Mouse (Mus musculus): ENCODE measurements around the gene Smim11. TPM values are rescaled to one million over a fixed set of nuclear protein-coding genes. Genes with fewer than 3 reads are reported as not detected.
A peak's percentile ranks its signal among the peaks of the same experiment; 100 is the strongest.

The Smim11 gene
- polyA plus RNA-seq, 1 experiment from 2014 or later = 101 TPM

DNA sequence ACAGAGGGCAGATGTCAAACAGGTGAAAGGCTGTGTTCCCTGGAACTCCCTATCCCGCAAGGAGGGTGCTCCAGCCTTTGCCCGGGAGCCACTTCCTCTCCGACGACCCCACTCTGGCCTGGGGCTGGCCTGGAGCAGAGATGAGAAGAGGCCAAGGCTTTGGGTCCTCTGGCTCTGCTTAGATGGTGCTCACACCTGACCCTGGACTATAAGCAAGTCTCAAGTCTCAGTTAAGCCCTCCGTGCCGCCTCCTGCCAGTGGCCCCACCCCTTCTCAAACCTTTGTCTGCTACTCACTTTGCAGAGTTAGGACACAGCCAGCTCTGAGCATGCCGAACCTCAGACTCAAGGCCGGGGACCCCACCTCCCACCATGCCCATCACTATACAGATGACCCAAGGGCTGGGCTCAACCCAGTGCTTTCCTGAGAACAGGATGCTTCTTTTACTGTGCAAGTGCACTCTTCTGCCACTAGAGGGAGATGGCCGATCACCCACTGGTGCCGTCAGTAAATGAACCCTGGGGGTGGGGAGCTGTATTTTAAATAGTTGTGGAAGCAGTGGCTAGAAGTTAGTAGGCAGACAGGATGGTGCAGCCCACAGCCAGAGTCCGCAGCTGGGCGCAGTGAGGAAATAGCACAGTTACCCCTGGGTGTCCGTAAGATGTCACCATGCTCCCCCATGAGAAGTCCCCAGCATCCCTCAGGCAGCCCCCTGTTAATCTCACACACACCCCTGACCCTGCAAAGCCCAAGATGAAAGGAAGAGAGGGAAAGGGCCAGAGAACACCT, 13.1 kb downstream of the Smim11 start:
- Histone ChIP-seq H3K9me3 (ENCODE audit: control insufficient read depth, low read length) (no peaks in the 10 kb centered on the region), H3K4me1 (ENCODE audit: control insufficient read depth, insufficient read depth, low read length) (peaks cover 6% of the 10 kb centered on the region; the same call in 1 of the 2 replicates), H3K36me3 (ENCODE audit: control insufficient read depth, insufficient read depth, low read length) (no peaks in the 10 kb centered on the region), H3K9ac (ENCODE audit: low read depth, low read length) (no peak overlapping the region), H3K27ac (ENCODE audit: low read length) (no peak overlapping the region), H3K4me3 (ENCODE audit: low read length) (no peak overlapping the region), H3K4me2 (ENCODE audit: low read depth, low read length) (no peak overlapping the region), H3K27me3 (replicated peaks; ENCODE audit: control insufficient read depth, insufficient read depth, low read length) (no peaks in the 10 kb centered on the region)
- ATAC-seq = peak; percentile 51
- WGBS = 52% methylated on average over 13 of the region's 13 CpGs

DNA sequence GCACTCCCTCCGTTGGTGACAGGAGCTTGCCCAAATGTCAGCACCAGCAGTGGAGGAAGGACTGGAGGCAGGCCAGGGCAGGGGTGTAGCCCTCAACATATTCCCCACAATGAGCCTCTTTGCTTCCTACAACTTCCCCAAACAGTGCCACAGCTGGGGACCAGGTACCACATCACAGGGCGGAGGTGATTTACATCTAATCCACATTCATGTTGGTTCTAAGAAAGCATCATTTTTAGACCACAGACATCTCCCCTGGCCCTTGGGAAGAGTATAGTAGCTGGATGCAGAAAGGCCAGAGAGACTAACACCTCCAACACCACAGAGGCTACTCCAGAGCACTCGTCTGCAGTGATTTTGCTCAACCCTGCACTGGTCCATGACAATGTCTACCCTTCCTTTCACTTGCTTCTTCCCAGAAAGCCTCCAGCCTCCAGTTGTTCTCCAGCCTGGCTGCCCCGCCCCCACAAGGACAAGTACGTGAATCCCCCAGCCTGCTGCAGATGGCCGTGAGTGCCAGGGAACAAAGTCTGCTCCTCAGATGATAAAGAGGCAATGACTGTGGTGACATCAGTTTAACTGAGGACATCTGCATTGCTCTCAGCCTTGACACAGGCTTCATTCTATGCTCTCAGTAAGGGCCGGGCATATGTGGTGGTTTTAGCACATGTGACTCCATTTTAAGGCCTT, 15.1 kb downstream of the Smim11 start:
- no peak overlapping the region for H3K27ac ChIP-seq (ENCODE audit: low read length)
- H3K4me3 ChIP-seq (ENCODE audit: low read length) = no peak overlapping the region
- 64% methylated on average over 7 of the region's 7 CpGs for WGBS
- peak; percentile 73 for ATAC-seq
- H3K4me2 ChIP-seq (ENCODE audit: low read depth, low read length) = no peak overlapping the region
- no peaks in the 10 kb centered on the region for H3K27me3 ChIP-seq (replicated peaks; ENCODE audit: control insufficient read depth, insufficient read depth, low read length)
- H3K36me3 ChIP-seq (ENCODE audit: control insufficient read depth, insufficient read depth, low read length) = no peaks in the 10 kb centered on the region
- peaks cover 6% of the 10 kb centered on the region; the same call in 1 of the 2 replicates for H3K4me1 ChIP-seq (ENCODE audit: control insufficient read depth, insufficient read depth, low read length)
- H3K9me3 ChIP-seq (ENCODE audit: control insufficient read depth, low read length) = no peaks in the 10 kb centered on the region
- no peak overlapping the region for H3K9ac ChIP-seq (ENCODE audit: low read depth, low read length)

DNA sequence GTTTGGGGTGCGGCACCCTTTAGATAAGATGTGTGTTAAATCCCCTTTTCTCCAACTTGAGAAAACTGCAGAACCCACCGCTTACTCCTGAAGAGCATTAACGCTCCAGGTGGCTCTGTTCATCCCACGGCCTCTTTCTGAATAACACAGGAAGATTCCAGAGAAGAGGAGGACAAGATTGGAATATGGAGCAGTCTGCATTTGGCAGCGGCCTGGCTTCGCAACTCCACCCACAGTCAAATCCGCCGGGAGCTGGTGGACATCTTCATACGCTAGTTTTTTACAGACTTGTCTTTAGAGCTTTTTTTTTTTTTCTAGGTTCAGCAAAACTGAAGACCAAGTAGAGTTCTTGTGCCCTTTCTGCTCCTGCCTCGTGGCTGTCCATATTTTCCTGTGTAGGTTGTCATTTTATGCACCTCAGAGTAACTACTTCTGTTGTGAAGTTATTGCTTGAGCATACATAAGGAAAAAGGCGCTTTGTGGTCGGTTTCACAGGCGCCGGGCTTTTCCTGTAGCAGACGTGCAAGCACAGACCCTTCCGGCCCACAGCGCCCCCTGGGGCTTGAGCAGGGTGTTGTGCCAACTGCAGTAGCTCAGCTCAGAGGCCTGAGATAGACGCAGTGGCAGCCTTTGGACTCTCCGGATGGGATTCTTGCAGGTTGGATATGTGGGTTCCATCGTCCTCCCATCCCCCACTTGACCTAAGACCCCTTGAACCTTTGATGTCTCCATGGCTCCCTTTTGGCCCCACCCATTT, 18.4 kb downstream of the Smim11 start:
- 70% methylated on average over 20 of the region's 20 CpGs for WGBS
- Histone ChIP-seq H3K27ac (ENCODE audit: low read length) (no peak overlapping the region), H3K27me3 (replicated peaks; ENCODE audit: control insufficient read depth, insufficient read depth, low read length) (no peaks in the 10 kb centered on the region), H3K4me2 (ENCODE audit: low read depth, low read length) (no peak overlapping the region), H3K9ac (ENCODE audit: low read depth, low read length) (no peak overlapping the region), H3K36me3 (ENCODE audit: control insufficient read depth, insufficient read depth, low read length) (no peaks in the 10 kb centered on the region), H3K4me3 (ENCODE audit: low read length) (no peak overlapping the region), H3K9me3 (ENCODE audit: control insufficient read depth, low read length) (no peaks in the 10 kb centered on the region), H3K4me1 (ENCODE audit: control insufficient read depth, insufficient read depth, low read length) (peaks cover 4% of the 10 kb centered on the region; the same call in 1 of the 2 replicates)
- ATAC-seq = no peak

DNA sequence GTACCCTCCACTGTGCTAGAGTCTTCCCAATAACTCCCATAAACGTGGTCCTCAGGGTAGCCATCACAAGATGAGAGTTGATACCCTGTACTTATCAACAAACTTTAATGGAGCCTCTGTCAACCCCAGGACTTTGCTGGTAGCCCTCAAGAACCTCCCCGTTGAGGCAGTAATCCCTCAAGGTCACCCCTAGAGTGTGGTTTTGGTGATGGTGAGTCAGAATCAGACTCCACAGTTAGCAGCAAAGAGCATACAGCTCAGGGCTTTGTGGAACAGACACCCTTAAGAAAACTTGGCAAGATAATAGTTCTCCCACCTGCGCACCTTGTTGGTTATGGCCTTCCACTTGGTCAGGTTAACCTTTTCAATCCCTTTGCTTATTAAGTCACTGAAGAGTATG, 19.3 kb downstream of the Smim11 start:
- Histone ChIP-seq H3K36me3 (ENCODE audit: control insufficient read depth, insufficient read depth, low read length) (no peaks in the 10 kb centered on the region), H3K9ac (ENCODE audit: low read depth, low read length) (no peak overlapping the region), H3K27me3 (replicated peaks; ENCODE audit: control insufficient read depth, insufficient read depth, low read length) (no peaks in the 10 kb centered on the region), H3K4me3 (ENCODE audit: low read length) (no peak overlapping the region), H3K4me1 (ENCODE audit: control insufficient read depth, insufficient read depth, low read length) (0 out of 2 replicates have a peak, but pooled peaks cover 4% of the 10 kb centered on the region), H3K9me3 (ENCODE audit: control insufficient read depth, low read length) (no peaks in the 10 kb centered on the region), H3K4me2 (ENCODE audit: low read depth, low read length) (no peak overlapping the region), H3K27ac (ENCODE audit: low read length) (no peak overlapping the region)
- no peak for ATAC-seq
- 81% methylated on average over 3 of the region's 3 CpGs for WGBS

DNA sequence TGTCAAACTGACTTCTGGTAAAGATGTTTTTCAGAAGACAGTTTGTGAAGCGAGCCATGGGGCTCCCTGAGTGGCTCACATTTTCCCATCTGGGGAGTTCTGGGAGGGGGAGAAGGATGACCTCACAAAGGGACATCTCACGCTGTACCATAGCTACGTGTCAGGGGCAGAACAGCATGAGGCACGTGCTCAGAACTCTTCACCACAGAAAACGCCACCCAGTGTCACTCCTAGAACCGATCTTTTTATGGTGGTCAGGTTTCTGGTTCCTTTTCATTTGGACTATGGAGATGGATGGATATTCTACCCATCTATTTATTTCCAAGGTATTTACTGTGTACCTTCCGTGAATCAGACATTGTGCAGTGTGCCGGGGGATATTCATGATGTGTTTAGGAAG, 20.3 kb downstream of the Smim11 start, which contains the start of gene Fam243:
Gene Fam243 (minus strand): TSS at position 101 of the 400 bp plus-strand sequence.
- 0 out of 2 replicates have a peak, but pooled peaks cover 4% of the 10 kb centered on the region for H3K4me1 ChIP-seq (ENCODE audit: control insufficient read depth, insufficient read depth, low read length)
- no peak within 1 kb of the TSS for H3K4me3 ChIP-seq (ENCODE audit: low read length)
- WGBS = 91% methylated on average over 8 of the region's 8 CpGs
- H3K9me3 ChIP-seq (ENCODE audit: control insufficient read depth, low read length) = no peaks in the 10 kb centered on the region
- H3K27ac ChIP-seq (ENCODE audit: low read length) = no peak within 1 kb of the TSS
- H3K9ac ChIP-seq (ENCODE audit: low read depth, low read length) = no peak within 1 kb of the TSS
- no peak within 1 kb of the TSS for H3K4me2 ChIP-seq (ENCODE audit: low read depth, low read length)
- no peak for ATAC-seq
- no peaks in the 10 kb centered on the region for H3K27me3 ChIP-seq (replicated peaks; ENCODE audit: control insufficient read depth, insufficient read depth, low read length)
- H3K36me3 ChIP-seq (ENCODE audit: control insufficient read depth, insufficient read depth, low read length) = no peaks in the 10 kb centered on the region

DNA sequence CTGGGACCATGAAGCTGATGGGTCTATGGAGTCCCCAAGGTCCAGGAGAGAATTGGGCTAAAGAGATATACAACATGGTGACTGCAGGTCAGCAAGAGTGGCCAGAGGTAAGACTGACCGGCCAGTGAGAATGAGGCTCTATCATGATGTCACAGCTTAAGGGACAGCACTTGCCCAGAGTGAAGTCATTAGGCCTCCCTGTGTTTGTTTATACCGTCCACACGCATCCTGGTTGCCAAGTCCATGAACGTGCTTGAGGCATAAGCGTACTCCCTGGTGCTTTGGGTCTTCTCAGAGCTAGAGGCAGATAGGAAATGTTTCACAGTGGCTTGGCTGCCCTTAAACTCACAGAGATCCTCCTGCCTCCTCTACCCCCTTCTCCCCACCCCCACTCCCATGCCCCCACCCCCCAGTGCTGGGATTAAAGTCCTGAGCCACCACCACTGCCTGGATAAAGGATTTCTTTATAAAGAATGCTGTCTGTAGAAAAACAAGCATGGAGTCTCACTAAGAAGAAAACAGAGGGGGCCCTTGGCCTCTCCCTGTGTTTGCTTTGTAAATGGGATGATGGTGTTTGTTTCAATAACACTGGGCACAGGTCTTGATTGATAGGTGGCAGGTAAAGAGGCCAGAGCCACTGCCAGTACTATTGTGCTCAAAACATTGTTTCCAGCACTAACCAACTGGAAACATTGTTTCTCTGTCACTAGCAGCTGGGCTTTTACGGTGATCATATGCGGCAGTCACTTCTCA, 23.4 kb downstream of the Smim11 start:
- Histone ChIP-seq H3K9ac (ENCODE audit: low read depth, low read length) (no peak overlapping the region), H3K27ac (ENCODE audit: low read length) (no peak overlapping the region), H3K4me1 (ENCODE audit: control insufficient read depth, insufficient read depth, low read length) (no peaks in the 10 kb centered on the region), H3K27me3 (replicated peaks; ENCODE audit: control insufficient read depth, insufficient read depth, low read length) (no peaks in the 10 kb centered on the region), H3K4me3 (ENCODE audit: low read length) (no peak overlapping the region), H3K9me3 (ENCODE audit: control insufficient read depth, low read length) (no peaks in the 10 kb centered on the region), H3K4me2 (ENCODE audit: low read depth, low read length) (no peak overlapping the region), H3K36me3 (ENCODE audit: control insufficient read depth, insufficient read depth, low read length) (no peaks in the 10 kb centered on the region)
- no peak for ATAC-seq
- 47% methylated on average over 7 of the region's 7 CpGs for WGBS

DNA sequence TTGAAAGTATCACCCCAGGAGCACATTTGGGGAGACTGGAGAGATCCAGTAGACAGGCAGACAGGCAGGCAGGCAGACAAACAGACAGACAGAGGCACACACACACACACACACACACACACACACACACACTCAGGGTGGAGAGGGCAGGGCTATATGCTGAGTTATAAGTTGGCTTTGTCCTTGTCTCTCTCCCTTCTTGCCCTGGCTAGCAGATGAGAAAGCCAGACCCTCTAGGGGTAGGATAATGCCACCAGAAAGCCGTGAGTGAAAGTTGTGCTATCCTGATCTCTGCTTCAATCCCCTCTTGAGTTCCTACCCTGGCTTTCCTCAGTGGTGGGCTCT, 23.9 kb downstream of the Smim11 start:
- H3K9ac ChIP-seq (ENCODE audit: low read depth, low read length) = no peak overlapping the region
- no peaks in the 10 kb centered on the region for H3K4me1 ChIP-seq (ENCODE audit: control insufficient read depth, insufficient read depth, low read length)
- H3K36me3 ChIP-seq (ENCODE audit: control insufficient read depth, insufficient read depth, low read length) = no peaks in the 10 kb centered on the region
- H3K4me2 ChIP-seq (ENCODE audit: low read depth, low read length) = no peak overlapping the region
- no peak overlapping the region for H3K4me3 ChIP-seq (ENCODE audit: low read length)
- no peak for ATAC-seq
- WGBS = 50% methylated on average over 1 of the region's 1 CpGs
- no peaks in the 10 kb centered on the region for H3K27me3 ChIP-seq (replicated peaks; ENCODE audit: control insufficient read depth, insufficient read depth, low read length)
- no peak overlapping the region for H3K27ac ChIP-seq (ENCODE audit: low read length)
- H3K9me3 ChIP-seq (ENCODE audit: control insufficient read depth, low read length) = no peaks in the 10 kb centered on the region

DNA sequence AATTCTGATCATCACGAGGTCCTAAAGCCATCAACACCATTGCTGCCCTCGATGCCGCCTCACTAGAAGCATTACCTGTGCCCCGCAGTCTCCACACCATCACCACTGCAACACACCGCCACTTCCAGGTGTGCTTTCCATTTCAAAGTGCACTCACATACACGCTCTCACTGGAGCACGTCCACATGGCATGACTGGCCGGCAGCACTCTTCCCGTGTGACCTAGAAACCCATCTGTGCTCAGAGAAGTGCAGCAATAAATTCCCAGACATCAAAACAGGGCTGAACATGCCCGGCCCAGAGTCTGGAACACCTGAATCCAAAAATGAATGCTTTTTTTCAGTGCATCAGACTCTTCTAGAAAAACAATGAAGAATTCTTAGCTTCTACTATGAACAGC, 26.8 kb downstream of the Smim11 start:
- Histone ChIP-seq H3K27me3 (replicated peaks; ENCODE audit: control insufficient read depth, insufficient read depth, low read length) (no peaks in the 10 kb centered on the region), H3K4me2 (ENCODE audit: low read depth, low read length) (no peak overlapping the region), H3K27ac (ENCODE audit: low read length) (no peak overlapping the region), H3K36me3 (ENCODE audit: control insufficient read depth, insufficient read depth, low read length) (no peaks in the 10 kb centered on the region), H3K4me3 (ENCODE audit: low read length) (no peak overlapping the region), H3K4me1 (ENCODE audit: control insufficient read depth, insufficient read depth, low read length) (no peaks in the 10 kb centered on the region), H3K9ac (ENCODE audit: low read depth, low read length) (no peak overlapping the region), H3K9me3 (ENCODE audit: control insufficient read depth, low read length) (no peaks in the 10 kb centered on the region)
- no peak for ATAC-seq
- 83% methylated on average over 10 of the region's 10 CpGs for WGBS

DNA sequence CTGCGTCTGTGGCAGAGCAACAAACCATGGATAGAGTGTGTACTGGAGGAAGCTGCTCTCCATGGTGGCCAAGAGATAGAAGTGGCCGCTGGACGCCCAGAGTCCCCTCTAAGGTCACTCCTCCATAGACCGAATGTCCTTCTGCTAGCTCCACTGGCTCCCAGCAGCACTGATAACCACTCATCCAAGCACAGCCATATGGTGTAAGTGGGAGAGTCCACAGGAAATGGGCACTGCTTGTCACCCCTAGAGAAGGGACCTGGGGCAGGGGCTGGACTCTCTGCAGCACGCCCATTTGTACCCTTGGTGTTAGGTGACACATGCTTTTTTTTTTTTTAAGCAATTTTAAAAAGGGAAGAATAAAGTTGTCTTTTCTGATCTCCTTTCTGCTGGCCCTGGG, 29.9 kb downstream of the Smim11 start:
- Histone ChIP-seq H3K9me3 (ENCODE audit: control insufficient read depth, low read length) (no peaks in the 10 kb centered on the region), H3K27me3 (replicated peaks; ENCODE audit: control insufficient read depth, insufficient read depth, low read length) (no peaks in the 10 kb centered on the region), H3K27ac (ENCODE audit: low read length) (no peak overlapping the region), H3K9ac (ENCODE audit: low read depth, low read length) (no peak overlapping the region), H3K4me2 (ENCODE audit: low read depth, low read length) (no peak overlapping the region), H3K4me3 (ENCODE audit: low read length) (no peak overlapping the region), H3K4me1 (ENCODE audit: control insufficient read depth, insufficient read depth, low read length) (no peaks in the 10 kb centered on the region), H3K36me3 (ENCODE audit: control insufficient read depth, insufficient read depth, low read length) (no peaks in the 10 kb centered on the region)
- 83% methylated on average over 5 of the region's 5 CpGs for WGBS
- ATAC-seq = no peak

Data from intestine, embryonic 16.5 days (tissue).